Comparison of ENCODE assay signal across 14 mouse cellular contexts in genomic region chr11:33766976-33767938, GRCm38 (mm10).
DNase-seq lines count a peak whose midpoint lies in the region; ATAC-seq lines count a peak whose summit lies in the region.
"Had no signal": no experiment of that assay in that cellular context is flagged by ENCODE, and none has a peak within 500 bp of the region (broad histone marks: within the 10 kb centered on the region; RNA-seq: fewer than 3 reads in every experiment).

No protein-coding gene starts in this region.

- no peak overlapping the region for H3K27ac ChIP-seq in forebrain, embryonic 15.5 days (replicated peaks)
- H3K27ac ChIP-seq in forebrain, embryonic 13.5 days: no peak overlapping the region
- H3K27ac ChIP-seq in neural tube, embryonic 14.5 days (ENCODE audit: low read depth, low read length): no peak overlapping the region
- no peak overlapping the region for H3K27ac ChIP-seq in neural tube, embryonic 15.5 days (replicated peaks)
- H3K27ac ChIP-seq: embryonic facial prominence, embryonic 10.5 days; heart, embryonic 10.5 days; kidney, embryonic 15.5 days; lung, embryonic 15.5 days; neural tube, embryonic 12.5 days had no signal

- no peaks in the 10 kb centered on the region for H3K36me3 ChIP-seq in forebrain, embryonic 15.5 days
- no peaks in the 10 kb centered on the region for H3K36me3 ChIP-seq in forebrain, embryonic 13.5 days (ENCODE audit: poor library complexity, severe bottlenecking)
- no peaks in the 10 kb centered on the region for H3K36me3 ChIP-seq in neural tube, embryonic 14.5 days (ENCODE audit: control insufficient read depth, insufficient read depth, low read length)
- H3K36me3 ChIP-seq in neural tube, embryonic 15.5 days: no peaks in the 10 kb centered on the region
- H3K36me3 ChIP-seq: embryonic facial prominence, embryonic 10.5 days; heart, embryonic 10.5 days; kidney, embryonic 15.5 days; lung, embryonic 15.5 days; neural tube, embryonic 12.5 days had no signal

- no peaks in the 10 kb centered on the region for H3K27me3 ChIP-seq in forebrain, embryonic 15.5 days
- H3K27me3 ChIP-seq in forebrain, embryonic 13.5 days: no peaks in the 10 kb centered on the region
- no peaks in the 10 kb centered on the region for H3K27me3 ChIP-seq in neural tube, embryonic 14.5 days (ENCODE audit: control insufficient read depth, insufficient read depth, low read length)
- no peaks in the 10 kb centered on the region for H3K27me3 ChIP-seq in neural tube, embryonic 15.5 days (replicated peaks)
- H3K27me3 ChIP-seq: kidney, embryonic 15.5 days; lung, embryonic 15.5 days; neural tube, embryonic 12.5 days had no signal

- H3K4me3 ChIP-seq in forebrain, embryonic 15.5 days: no peak overlapping the region
- H3K4me3 ChIP-seq in forebrain, embryonic 13.5 days: no peak overlapping the region
- no peak overlapping the region for H3K4me3 ChIP-seq in neural tube, embryonic 14.5 days (ENCODE audit: low read depth, low read length)
- no peak overlapping the region for H3K4me3 ChIP-seq in neural tube, embryonic 15.5 days (replicated peaks)
- H3K4me3 ChIP-seq: embryonic facial prominence, embryonic 10.5 days; heart, embryonic 10.5 days; kidney, embryonic 15.5 days; lung, embryonic 15.5 days; neural tube, embryonic 12.5 days had no signal

- peaks cover 22% of the 10 kb centered on the region for H3K4me1 ChIP-seq in forebrain, embryonic 15.5 days
- H3K4me1 ChIP-seq in forebrain, embryonic 13.5 days: peaks cover 28% of the 10 kb centered on the region
- H3K4me1 ChIP-seq in neural tube, embryonic 14.5 days (ENCODE audit: control insufficient read depth, insufficient read depth, low read length): no peaks in the 10 kb centered on the region; the same call in 1 of the 2 replicates
- peaks cover 10% of the 10 kb centered on the region; the same call in 1 of the 2 replicates for H3K4me1 ChIP-seq in neural tube, embryonic 15.5 days
- H3K4me1 ChIP-seq: embryonic facial prominence, embryonic 10.5 days; kidney, embryonic 15.5 days; lung, embryonic 15.5 days had no signal

- DNase-seq in Muller cell, postnatal 12 days (ENCODE audit: inconsistent ontology term): peak; percentile 49
- DNase-seq in thymus, postnatal 14 days: no peak
- no peak for DNase-seq in thymus, postnatal 0 days (ENCODE audit: low spot score)
- DNase-seq: cerebellum, postnatal 25 days; liver had no signal

- ATAC-seq in forebrain, embryonic 15.5 days (replicated peaks): peak; percentile 42; the same call in 1 of the 2 replicates
- ATAC-seq in forebrain, embryonic 13.5 days: no peak
- peak; percentile 29; the same call in 1 of the 2 replicates for ATAC-seq in neural tube, embryonic 14.5 days (ENCODE audit: low read depth)
- no peak for ATAC-seq in neural tube, embryonic 15.5 days (ENCODE audit: low FRiP score)

- no peaks in the 10 kb centered on the region for H3K9me3 ChIP-seq in forebrain, embryonic 15.5 days
- H3K9me3 ChIP-seq in forebrain, embryonic 13.5 days (replicated peaks): no peaks in the 10 kb centered on the region
- H3K9me3 ChIP-seq in neural tube, embryonic 14.5 days (ENCODE audit: control insufficient read depth, low read length): no peaks in the 10 kb centered on the region
- no peaks in the 10 kb centered on the region for H3K9me3 ChIP-seq in neural tube, embryonic 15.5 days (replicated peaks)
- H3K9me3 ChIP-seq: embryonic facial prominence, embryonic 10.5 days; heart, embryonic 10.5 days; kidney, embryonic 15.5 days; lung, embryonic 15.5 days; neural tube, embryonic 12.5 days had no signal

- H3K9ac ChIP-seq in forebrain, embryonic 15.5 days (replicated peaks): no peak overlapping the region
- no peak overlapping the region for H3K9ac ChIP-seq in forebrain, embryonic 13.5 days
- H3K9ac ChIP-seq in neural tube, embryonic 14.5 days (replicated peaks; ENCODE audit: low read depth, low read length): no peak overlapping the region
- H3K9ac ChIP-seq in neural tube, embryonic 15.5 days (replicated peaks): no peak overlapping the region
- H3K9ac ChIP-seq: kidney, embryonic 15.5 days; lung, embryonic 15.5 days; neural tube, embryonic 12.5 days had no signal

- H3K4me2 ChIP-seq in forebrain, embryonic 15.5 days (replicated peaks): no peak overlapping the region
- no peak overlapping the region for H3K4me2 ChIP-seq in forebrain, embryonic 13.5 days
- no peak overlapping the region for H3K4me2 ChIP-seq in neural tube, embryonic 14.5 days (ENCODE audit: low read depth, low read length)
- H3K4me2 ChIP-seq in neural tube, embryonic 15.5 days: no peak overlapping the region
- H3K4me2 ChIP-seq: kidney, embryonic 15.5 days; lung, embryonic 15.5 days; neural tube, embryonic 12.5 days had no signal

- 76% methylated on average over 9 of the region's 9 CpGs for WGBS in forebrain, embryonic 15.5 days
- WGBS in forebrain, embryonic 13.5 days: 78% methylated on average over 9 of the region's 9 CpGs
- 69% methylated on average over 9 of the region's 9 CpGs for WGBS in neural tube, embryonic 14.5 days
- 70% methylated on average over 9 of the region's 9 CpGs for WGBS in neural tube, embryonic 15.5 days

Comparison
In these comparisons a context has a peak if more than half of its experiments do, and no peak if none do; other contexts are left out.
1. ATAC-seq: peak in forebrain, embryonic 15.5 days (single experiment) and neural tube, embryonic 14.5 days (single experiment); none in forebrain, embryonic 13.5 days (single experiment) and neural tube, embryonic 15.5 days (single experiment).